Mouse (Mus musculus): ENCODE results near the gene Nos3.
A peak's percentile ranks its signal among the peaks of the same experiment; 100 is the strongest.
"Not testable (repeated sequence)": the region's sequence is repeated elsewhere in the genome, so short reads cannot be mapped to it uniquely, and the experiment has no call there.

The Nos3 gene

DNA sequence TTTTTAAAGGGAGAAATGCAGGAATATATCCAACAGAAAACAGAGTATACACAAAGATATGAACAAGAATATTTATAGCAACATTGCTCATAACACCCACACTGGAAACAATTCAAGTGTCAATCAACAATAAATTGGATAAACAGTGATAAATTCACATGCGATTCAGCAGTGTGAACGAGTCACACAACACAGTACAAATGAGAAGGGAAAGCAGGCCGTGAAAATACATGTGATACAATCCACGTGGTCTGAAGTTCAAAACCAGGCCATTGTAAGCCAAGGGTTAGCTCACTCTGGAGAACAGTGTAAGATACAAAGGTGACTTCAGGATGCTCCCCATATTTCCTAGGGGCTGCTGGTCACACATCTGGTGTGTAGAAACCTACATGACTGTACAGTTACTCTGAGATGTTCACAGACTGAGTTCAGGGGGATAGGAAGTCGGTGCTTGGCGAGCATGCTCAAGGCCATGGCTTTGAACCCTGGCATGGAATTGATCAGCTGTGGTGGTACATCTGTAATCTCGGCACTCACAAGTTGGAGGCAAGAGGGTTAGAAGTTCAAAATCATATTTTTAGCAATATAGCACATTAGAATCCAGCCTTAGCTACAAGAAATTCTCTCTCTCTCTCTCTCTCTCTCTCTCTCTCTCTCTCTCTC is 10.2 kb downstream of the Nos3 start:
- no peak for DNase-seq (ENCODE audit: low spot score in 2 of 2)

DNA sequence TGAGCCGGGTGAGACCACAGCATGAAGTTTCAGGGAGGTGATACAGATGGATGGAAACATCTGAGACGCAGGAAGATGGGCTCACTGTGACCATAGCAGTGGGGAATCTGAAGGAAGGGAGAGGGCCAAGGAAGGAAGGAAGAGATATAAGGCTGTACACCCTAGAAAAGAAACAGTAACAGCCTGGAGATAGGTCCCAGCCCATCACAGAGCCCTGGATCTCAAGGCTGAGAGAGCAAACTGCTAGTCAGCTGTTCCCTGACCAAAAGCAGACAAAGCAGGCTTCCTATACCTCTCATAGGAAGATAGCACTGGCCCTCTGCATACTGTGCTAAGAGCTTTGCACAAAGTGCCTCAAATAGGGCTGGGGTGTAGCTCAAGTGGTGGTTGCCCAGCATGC is 14.1 kb downstream of the Nos3 start:
- DNase-seq (ENCODE audit: low spot score in 2 of 2): no peak

- no peak for DNase-seq (ENCODE audit: low spot score in 2 of 2)
These were observed 14.9 kb downstream of the Nos3 start for GRCm38 (mm10) chr5:24379501-24379900.

- no peak for DNase-seq (ENCODE audit: low spot score in 2 of 2)
These were observed 15.9 kb downstream of the Nos3 start for GRCm38 (mm10) chr5:24380499-24380898.

- DNase-seq (ENCODE audit: low spot score in 2 of 2): no peak
These were observed 16.9 kb downstream of the Nos3 start for GRCm38 (mm10) chr5:24381486-24381885.

DNA sequence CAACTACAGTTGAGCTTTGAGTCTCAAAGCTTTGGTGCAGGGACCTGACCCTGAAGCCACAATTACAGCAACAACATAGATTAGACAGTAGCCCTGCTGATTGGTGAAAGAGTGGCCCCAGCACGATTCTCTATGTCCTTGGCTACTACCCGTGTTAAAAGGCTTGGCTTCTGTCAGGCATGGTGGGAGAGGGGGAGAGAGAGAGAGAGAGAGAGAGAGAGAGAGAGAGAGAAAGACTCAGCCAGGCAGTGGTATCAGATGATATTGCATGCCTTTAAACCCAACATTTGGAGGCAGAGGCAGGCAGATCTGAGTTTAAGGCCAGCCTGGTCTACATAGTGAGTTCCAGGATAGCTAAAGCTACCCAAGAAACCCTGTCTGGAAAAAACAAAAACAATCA is 17.4 kb downstream of the Nos3 start:
- no peak for DNase-seq (ENCODE audit: low spot score in 2 of 2)

- DNase-seq (ENCODE audit: low spot score in 2 of 2): peak; percentile 90 to 92
These were observed 18.6 kb downstream of the Nos3 start for GRCm38 (mm10) chr5:24383026-24383859.

DNA sequence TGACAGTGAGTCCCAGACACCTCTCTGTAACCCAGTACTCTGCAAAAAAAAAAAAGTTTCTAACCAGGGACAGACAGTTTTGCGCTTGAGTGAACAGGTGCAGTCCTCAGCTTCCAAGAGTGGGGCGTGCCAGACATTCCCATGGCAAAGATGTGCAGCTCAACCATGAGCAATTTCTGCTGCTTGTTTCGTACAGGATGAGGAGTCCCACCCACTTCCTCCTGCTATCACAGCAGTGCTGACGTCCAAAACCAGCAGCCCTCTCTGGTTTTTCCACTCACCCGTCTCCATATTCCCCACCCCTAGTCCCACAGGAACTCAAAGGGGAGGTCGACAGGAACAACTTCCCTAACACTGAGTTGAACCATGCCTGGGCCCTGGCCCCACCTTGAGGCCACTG is 19.8 kb downstream of the Nos3 start:
- no peak for DNase-seq (ENCODE audit: low spot score in 2 of 2)

GRCm38 (mm10) chr5:24385374-24385773 is 20.8 kb downstream of the Nos3 start:
- no peak for DNase-seq (ENCODE audit: low spot score in 2 of 2)

- no peak for DNase-seq (ENCODE audit: low spot score in 2 of 2)
These were observed 21.4 kb downstream of the Nos3 start for GRCm38 (mm10) chr5:24385887-24386550.

DNA sequence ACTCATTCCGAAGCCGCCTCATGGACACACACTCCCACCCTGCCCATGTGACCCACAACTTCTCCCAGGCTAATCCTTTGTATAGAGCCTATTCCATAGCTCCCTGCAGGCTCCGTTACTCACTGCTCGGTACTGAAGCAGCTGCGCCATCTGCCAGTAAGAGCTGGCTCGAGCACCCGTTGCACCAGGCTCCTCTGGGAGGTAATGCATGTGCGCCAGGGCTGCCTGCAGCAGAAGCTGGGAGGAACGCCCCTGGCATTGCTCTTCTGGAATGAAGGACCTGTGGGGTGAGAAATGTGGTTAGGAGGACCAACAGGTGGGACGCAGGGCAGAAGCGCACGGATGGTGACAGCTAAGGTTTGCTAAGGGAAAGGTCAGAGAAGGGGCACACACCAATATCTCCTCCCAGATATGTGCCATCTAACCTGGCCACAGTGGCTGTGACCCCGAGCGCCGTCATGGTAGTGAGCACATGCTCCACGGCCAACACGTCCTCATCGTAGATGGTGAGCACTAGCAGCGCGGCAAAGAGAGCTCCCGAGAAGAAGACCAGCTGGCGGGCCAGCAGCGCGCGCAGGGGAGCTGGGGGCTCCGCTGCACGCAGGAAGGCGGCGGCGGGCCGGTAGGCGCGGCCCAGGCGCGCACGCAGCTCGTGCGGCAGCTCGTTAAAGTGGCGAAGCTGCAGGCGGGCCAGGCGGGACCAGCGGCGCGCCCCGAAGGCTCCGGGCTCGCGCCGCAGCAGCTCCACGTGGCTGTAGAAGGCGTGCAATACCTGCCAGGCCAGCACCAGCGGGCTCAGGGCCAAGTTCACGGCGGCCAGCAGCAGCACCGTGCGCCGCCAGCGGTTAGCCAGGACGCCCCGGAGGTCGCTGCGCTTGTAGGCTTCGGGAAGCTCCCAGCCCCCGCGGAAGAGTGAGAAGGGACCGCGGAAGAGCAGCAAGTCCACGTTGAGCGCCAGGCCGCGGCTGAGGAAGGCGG is 22.9 kb downstream of the Nos3 start:
- DNase-seq (ENCODE audit: low spot score in 2 of 2): peak in 1 of 2 experiments; percentile 47

GRCm38 (mm10) chr5:24388246-24388915 is 23.8 kb downstream of the Nos3 start:
- no peak for DNase-seq (ENCODE audit: low spot score in 2 of 2)

DNA sequence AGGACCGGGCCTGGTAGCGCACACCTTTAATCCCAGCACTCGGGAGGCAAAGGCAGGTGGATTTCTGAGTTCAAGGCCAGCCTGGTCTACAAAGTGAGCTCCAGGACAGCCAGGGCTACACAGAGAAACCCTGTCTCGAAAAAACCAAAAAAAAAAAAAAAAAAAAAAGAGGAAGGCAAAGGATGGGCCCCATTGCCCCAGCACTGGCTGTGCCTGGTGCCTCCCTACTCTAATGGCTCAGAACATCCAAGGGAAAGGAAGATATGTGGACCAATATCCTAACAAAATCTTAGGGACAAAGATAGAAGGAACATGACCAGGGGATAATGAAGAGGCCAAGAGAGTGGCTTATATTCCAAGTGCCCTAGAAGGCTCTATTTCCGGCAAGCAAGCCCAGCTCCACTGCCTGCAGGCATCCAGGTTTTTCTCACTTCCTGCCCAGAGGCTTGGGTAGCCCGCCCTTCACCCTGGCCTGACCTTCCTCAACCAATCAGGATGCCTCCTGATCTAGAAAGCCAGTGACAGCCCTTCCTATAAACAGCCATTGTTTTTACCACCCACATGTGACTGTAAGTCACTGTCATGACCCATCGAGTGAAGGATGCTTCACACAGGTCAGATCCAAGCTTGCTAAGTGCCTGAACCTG is 24.5 kb downstream of the Nos3 start:
- no peak for DNase-seq (ENCODE audit: low spot score in 2 of 2)

GRCm38 (mm10) chr5:24389658-24390020 is 25.0 kb downstream of the Nos3 start:
- no peak for DNase-seq (ENCODE audit: low spot score in 2 of 2)

- DNase-seq (ENCODE audit: low spot score in 2 of 2): no peak
These were observed 27.3 kb downstream of the Nos3 start, which contains the start of gene Atg9b for GRCm38 (mm10) chr5:24391864-24392263. Gene Atg9b, minus strand, starts transcription at chr5:24392143.

DNA sequence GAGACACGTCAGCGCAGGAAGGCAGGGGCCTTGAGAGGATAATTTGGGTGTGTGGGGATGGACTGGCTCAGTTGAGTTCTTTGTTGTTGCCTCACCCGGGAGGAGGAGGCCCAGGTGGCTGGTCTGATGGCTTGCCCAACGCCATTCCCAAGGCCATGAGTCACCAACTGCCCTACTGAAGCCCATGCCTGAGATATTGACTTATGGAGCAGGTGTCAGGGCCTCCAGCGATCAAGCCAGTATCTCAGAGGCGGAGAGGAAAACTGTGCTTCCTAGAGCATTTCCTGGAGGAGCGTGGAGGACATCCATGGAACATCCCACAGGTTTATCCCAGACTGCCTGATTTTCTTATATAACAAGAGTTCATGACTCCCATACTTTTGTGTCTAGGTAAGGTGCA is 28.1 kb downstream of the Nos3 start:
- no peak for DNase-seq (ENCODE audit: low spot score in 2 of 2)

DNA sequence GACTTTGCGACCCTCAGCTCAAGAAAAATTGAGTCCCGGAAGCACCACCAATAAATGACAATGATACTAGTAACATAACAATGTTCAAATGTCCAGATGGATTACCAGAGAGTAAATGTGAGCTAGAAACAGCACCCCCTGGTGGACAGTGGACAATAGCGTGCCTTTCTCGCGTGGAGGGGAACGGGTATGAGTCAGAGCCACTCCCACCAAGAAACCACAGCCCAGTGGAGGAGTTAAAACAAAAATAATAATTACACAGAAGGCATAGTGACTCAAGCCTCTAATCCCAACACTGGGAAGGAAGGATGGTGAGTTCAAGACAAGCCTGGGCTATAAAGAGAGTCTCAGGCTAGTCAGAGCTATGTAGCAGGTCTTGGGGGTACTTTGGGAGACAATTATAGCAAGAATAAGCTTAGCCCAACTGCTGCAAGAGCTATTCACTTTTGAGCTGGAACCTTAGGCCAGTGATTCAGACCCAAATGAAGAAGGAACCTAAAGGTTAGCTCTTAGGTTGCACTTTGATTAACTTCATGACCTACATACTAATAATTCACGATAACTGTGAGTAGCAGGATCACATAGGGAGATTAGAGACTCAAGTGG is 28.9 kb downstream of the Nos3 start, which contains the start of gene Abcb8:
Gene Abcb8, plus strand, starts transcription at position 272 of the 606 bp plus-strand sequence.
- peak; percentile 58 to 86 for DNase-seq (ENCODE audit: low spot score in 2 of 2)

DNA sequence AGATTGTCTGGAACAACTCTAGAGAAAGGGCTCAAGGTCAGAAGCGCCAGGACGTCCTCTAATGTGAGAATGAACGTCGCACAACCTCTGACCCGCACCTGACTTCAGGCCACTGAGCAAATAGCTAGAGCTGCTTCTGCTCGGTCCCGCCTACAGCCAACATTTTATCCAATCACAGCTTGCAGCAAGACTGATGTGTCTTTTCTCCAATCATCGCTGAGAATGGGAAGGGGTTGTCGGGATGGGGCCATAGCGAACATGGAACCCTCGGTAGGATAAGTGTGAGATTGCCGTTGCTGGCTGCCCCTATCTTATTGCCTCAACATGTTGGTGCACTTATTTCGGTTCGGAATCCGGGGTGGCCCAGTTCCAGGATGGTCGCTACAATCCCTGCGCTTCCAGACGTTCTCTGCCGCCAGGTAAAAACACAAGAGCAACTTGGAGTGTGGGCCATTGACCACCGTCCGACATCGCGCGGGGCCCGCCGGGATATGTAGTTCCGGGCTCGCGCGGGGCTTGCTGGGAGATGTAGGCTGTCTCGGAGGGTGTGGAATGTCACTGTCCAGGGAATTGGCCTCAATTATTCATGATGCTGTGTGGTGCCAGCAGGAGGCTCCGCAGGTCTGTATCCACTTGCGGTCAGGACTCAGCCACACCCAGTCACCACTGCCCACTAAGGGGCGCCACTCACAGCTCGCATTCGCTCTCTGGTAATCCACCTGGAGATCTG is 29.7 kb downstream of the Nos3 start:
- peak; percentile 92 to 93 for DNase-seq (ENCODE audit: low spot score in 2 of 2)

DNA sequence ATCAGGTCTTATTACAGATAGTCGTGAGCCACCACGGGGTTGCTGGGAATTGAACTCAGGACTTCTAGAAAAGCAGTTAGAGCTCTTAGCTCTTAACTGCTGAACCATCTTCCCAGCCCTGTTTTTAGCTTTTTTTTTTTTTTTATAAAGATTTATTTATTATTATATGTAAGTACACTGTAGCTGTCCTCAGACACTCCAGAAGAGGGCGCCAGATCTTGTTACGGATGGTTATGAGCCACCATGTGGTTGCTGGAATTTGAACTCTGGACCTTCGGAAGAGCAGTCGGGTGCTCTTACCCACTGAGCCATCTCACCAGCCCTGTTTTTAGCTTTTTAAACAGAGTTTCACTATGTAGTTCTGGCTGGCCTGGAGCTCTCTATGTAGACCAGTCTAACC is 31.6 kb downstream of the Nos3 start:
- not testable (repeated sequence) for DNase-seq (ENCODE audit: low spot score in 2 of 2)
